Comparison of ENCODE assay signal across 20 mouse cellular contexts in genomic region chr7:118775991-118776390, GRCm38 (mm10). TPM values are rescaled to one million over a fixed set of nuclear protein-coding genes. Genes with fewer than 3 reads are reported as not detected.
A peak's percentile ranks its signal among the peaks of the same experiment; 100 is the strongest.
DNase-seq lines count a peak whose midpoint lies in the region; ATAC-seq lines count a peak whose summit lies in the region.
"Had no signal": no experiment of that assay in that cellular context is flagged by ENCODE, and none has a peak within 500 bp of the region (broad histone marks: within the 10 kb centered on the region; RNA-seq: fewer than 3 reads in every experiment).

No protein-coding gene starts in this region.

- H3K4me1 ChIP-seq in forebrain, embryonic 13.5 days: peaks cover 26% of the 10 kb centered on the region
- peaks cover 17% of the 10 kb centered on the region for H3K4me1 ChIP-seq in forebrain, embryonic 16.5 days (replicated peaks; ENCODE audit: control insufficient read depth, insufficient read depth, low read length)
- H3K4me1 ChIP-seq in hindbrain, embryonic 13.5 days (replicated peaks): peaks cover 20% of the 10 kb centered on the region
- H3K4me1 ChIP-seq in hindbrain, embryonic 14.5 days (replicated peaks; ENCODE audit: control insufficient read depth, insufficient read depth, low read length): 0 out of 2 replicates have a peak, but pooled peaks cover 4% of the 10 kb centered on the region
- peaks cover 25% of the 10 kb centered on the region for H3K4me1 ChIP-seq in brown adipose tissue, adult 24 weeks (ENCODE audit: control insufficient read depth, insufficient read depth, insufficient read length, low read length)
- peaks cover 32% of the 10 kb centered on the region for H3K4me1 ChIP-seq in forebrain, embryonic 15.5 days
- H3K4me1 ChIP-seq: embryonic facial prominence, embryonic 15.5 days; intestine, embryonic 15.5 days had no signal

- ATAC-seq in forebrain, embryonic 13.5 days: no peak
- no peak for ATAC-seq in forebrain, embryonic 16.5 days
- no peak for ATAC-seq in hindbrain, embryonic 13.5 days (ENCODE audit: low FRiP score)
- no peak for ATAC-seq in hindbrain, embryonic 14.5 days (ENCODE audit: low FRiP score)
- ATAC-seq in forebrain, embryonic 15.5 days (replicated peaks): no peak
- ATAC-seq: activated CD4-positive, CD25-positive, alpha-beta regulatory T cell, adult 4 months; intestine, embryonic 15.5 days had no signal

- H3K4me3 ChIP-seq in forebrain, embryonic 13.5 days: no peak overlapping the region
- H3K4me3 ChIP-seq in forebrain, embryonic 16.5 days (replicated peaks; ENCODE audit: low read length): no peak overlapping the region
- H3K4me3 ChIP-seq in hindbrain, embryonic 13.5 days: no peak overlapping the region
- no peak overlapping the region for H3K4me3 ChIP-seq in hindbrain, embryonic 14.5 days (replicated peaks; ENCODE audit: low read length)
- H3K4me3 ChIP-seq in brown adipose tissue, adult 24 weeks (ENCODE audit: insufficient read depth, low read depth, low read length): no peak overlapping the region
- H3K4me3 ChIP-seq in forebrain, embryonic 15.5 days: no peak overlapping the region
- H3K4me3 ChIP-seq: embryonic facial prominence, embryonic 15.5 days; hindbrain, embryonic 15.5 days; intestine, embryonic 15.5 days; limb, embryonic 10.5 days had no signal

- 0 out of 2 replicates have a peak overlapping the region, but pooled peaks have one; percentile 16 for H3K9ac ChIP-seq in forebrain, embryonic 13.5 days
- no peak overlapping the region for H3K9ac ChIP-seq in forebrain, embryonic 16.5 days (replicated peaks; ENCODE audit: low read depth, low read length)
- peak overlapping the region; percentile 39; the same call in 1 of the 2 replicates for H3K9ac ChIP-seq in hindbrain, embryonic 13.5 days
- H3K9ac ChIP-seq in hindbrain, embryonic 14.5 days: no peak overlapping the region
- H3K9ac ChIP-seq in forebrain, embryonic 15.5 days (replicated peaks): no peak overlapping the region
- H3K9ac ChIP-seq: embryonic facial prominence, embryonic 15.5 days; hindbrain, embryonic 15.5 days; intestine, embryonic 15.5 days had no signal

- H3K9me3 ChIP-seq in forebrain, embryonic 13.5 days (replicated peaks): no peaks in the 10 kb centered on the region
- no peaks in the 10 kb centered on the region for H3K9me3 ChIP-seq in forebrain, embryonic 16.5 days (ENCODE audit: control insufficient read depth, low read length)
- no peaks in the 10 kb centered on the region for H3K9me3 ChIP-seq in hindbrain, embryonic 13.5 days
- no peaks in the 10 kb centered on the region for H3K9me3 ChIP-seq in hindbrain, embryonic 14.5 days (ENCODE audit: control insufficient read depth, low read length)
- H3K9me3 ChIP-seq in forebrain, embryonic 15.5 days: no peaks in the 10 kb centered on the region
- H3K9me3 ChIP-seq: embryonic facial prominence, embryonic 15.5 days; hindbrain, embryonic 15.5 days; intestine, embryonic 15.5 days; limb, embryonic 10.5 days had no signal

- no peak overlapping the region for H3K4me2 ChIP-seq in forebrain, embryonic 13.5 days
- H3K4me2 ChIP-seq in forebrain, embryonic 16.5 days (ENCODE audit: low read length): no peak overlapping the region
- H3K4me2 ChIP-seq in hindbrain, embryonic 13.5 days: no peak overlapping the region
- no peak overlapping the region for H3K4me2 ChIP-seq in hindbrain, embryonic 14.5 days (replicated peaks)
- H3K4me2 ChIP-seq in forebrain, embryonic 15.5 days (replicated peaks): no peak overlapping the region
- H3K4me2 ChIP-seq: embryonic facial prominence, embryonic 15.5 days; hindbrain, embryonic 15.5 days; intestine, embryonic 15.5 days had no signal

- no peak for DNase-seq in hindbrain, embryonic 14.5 days (ENCODE audit: low spot score)
- DNase-seq in layer of hippocampus, postnatal 10 days (ENCODE audit: low spot score in 2 of 2): no peak
- DNase-seq: adrenal gland, postnatal 10 days; cerebellum, adult 11 months; gastrocnemius, postnatal 25 days; kidney, adult 8-10 months; kidney, postnatal 10 days; liver; lung, postnatal 4 days; right cerebral cortex, postnatal 14 days had no signal

- H3K27me3 ChIP-seq in forebrain, embryonic 13.5 days: no peaks in the 10 kb centered on the region
- no peaks in the 10 kb centered on the region for H3K27me3 ChIP-seq in forebrain, embryonic 16.5 days (replicated peaks; ENCODE audit: control insufficient read depth, insufficient read depth, low read length)
- H3K27me3 ChIP-seq in hindbrain, embryonic 13.5 days: no peaks in the 10 kb centered on the region
- H3K27me3 ChIP-seq in hindbrain, embryonic 14.5 days (ENCODE audit: control insufficient read depth, insufficient read depth, low read length): no peaks in the 10 kb centered on the region
- H3K27me3 ChIP-seq in forebrain, embryonic 15.5 days: no peaks in the 10 kb centered on the region
- H3K27me3 ChIP-seq: embryonic facial prominence, embryonic 15.5 days; hindbrain, embryonic 15.5 days; intestine, embryonic 15.5 days had no signal

- peaks cover 66% of the 10 kb centered on the region for H3K36me3 ChIP-seq in forebrain, embryonic 13.5 days (ENCODE audit: poor library complexity, severe bottlenecking)
- peaks cover 9% of the 10 kb centered on the region for H3K36me3 ChIP-seq in forebrain, embryonic 16.5 days (ENCODE audit: control insufficient read depth, insufficient read depth)
- peaks cover 84% of the 10 kb centered on the region for H3K36me3 ChIP-seq in hindbrain, embryonic 13.5 days
- H3K36me3 ChIP-seq in hindbrain, embryonic 14.5 days (replicated peaks; ENCODE audit: control insufficient read depth, insufficient read depth): peaks cover 63% of the 10 kb centered on the region
- peaks cover 27% of the 10 kb centered on the region; the same call in 1 of the 2 replicates for H3K36me3 ChIP-seq in forebrain, embryonic 15.5 days

- peak overlapping the region; percentile 59 for H3K27ac ChIP-seq in forebrain, embryonic 13.5 days
- H3K27ac ChIP-seq in forebrain, embryonic 16.5 days (ENCODE audit: low read length): no peak overlapping the region
- H3K27ac ChIP-seq in hindbrain, embryonic 13.5 days: peak overlapping the region; percentile 18
- no peak overlapping the region for H3K27ac ChIP-seq in hindbrain, embryonic 14.5 days
- H3K27ac ChIP-seq in brown adipose tissue, adult 24 weeks (replicated peaks; ENCODE audit: low read depth, low read length): peak overlapping the region; percentile 57
- H3K27ac ChIP-seq in forebrain, embryonic 15.5 days (replicated peaks): peak overlapping the region; percentile 9; the same call in 1 of the 2 replicates
- H3K27ac ChIP-seq: embryonic facial prominence, embryonic 15.5 days; hindbrain, embryonic 15.5 days; intestine, embryonic 15.5 days; limb, embryonic 10.5 days had no signal

- WGBS in forebrain, embryonic 13.5 days: 70% methylated on average over 7 of the region's 7 CpGs
- WGBS in forebrain, embryonic 16.5 days: 65% methylated on average over 7 of the region's 7 CpGs
- WGBS in hindbrain, embryonic 13.5 days: 85% methylated on average over 7 of the region's 7 CpGs
- 82% methylated on average over 7 of the region's 7 CpGs for WGBS in hindbrain, embryonic 14.5 days
- WGBS in forebrain, embryonic 15.5 days: 67% methylated on average over 7 of the region's 7 CpGs

RNA-seq across cellular contexts. Expression of gene Vps35l, which starts 36.0 kb away (rescaled TPM):
- 78.8 and 84.2 TPM in 2 replicates for polyA plus RNA-seq in forebrain, embryonic 13.5 days (2015; fragmentation: Nextera tagmentation; extraction: Ambion mirVana)
- polyA plus RNA-seq in forebrain, embryonic 16.5 days (2015; fragmentation: Nextera tagmentation; extraction: Ambion mirVana): 103 and 109 TPM in 2 replicates
- 93.0 and 95.2 TPM in 2 replicates for polyA plus RNA-seq in hindbrain, embryonic 13.5 days (2015; fragmentation: Nextera tagmentation; extraction: Ambion mirVana)
- polyA plus RNA-seq in hindbrain, embryonic 14.5 days (2014; fragmentation: Nextera tagmentation; extraction: Ambion mirVana): 93.9 and 101 TPM in 2 replicates
- 24.0 and 39.6 TPM in 2 replicates for polyA plus RNA-seq in brown adipose tissue, adult 24 weeks (2012; ENCODE audit: insufficient read depth, insufficient read length, missing spikeins)
- 90.7 and 105 TPM in 2 replicates for polyA plus RNA-seq in forebrain, embryonic 15.5 days (2015; fragmentation: Nextera tagmentation; extraction: Ambion mirVana)
- total RNA-seq in layer of hippocampus, postnatal 10 days (2021): 10 to 100 TPM; 71.1 to 77.8 TPM

Comparison
In these comparisons a context has a peak if more than half of its experiments do, and no peak if none do; other contexts are left out.
1. H3K27ac ChIP-seq: peak in forebrain, embryonic 13.5 days (single experiment), hindbrain, embryonic 13.5 days (single experiment), brown adipose tissue, adult 24 weeks (single experiment) and forebrain, embryonic 15.5 days (single experiment); none in forebrain, embryonic 16.5 days (single experiment) and hindbrain, embryonic 14.5 days (single experiment).
2. H3K9ac ChIP-seq: peak in forebrain, embryonic 13.5 days (single experiment) and hindbrain, embryonic 13.5 days (single experiment); none in forebrain, embryonic 16.5 days (single experiment), hindbrain, embryonic 14.5 days (single experiment) and forebrain, embryonic 15.5 days (single experiment).